Mouse (Mus musculus) lung, adult 2 months (tissue): ENCODE measurements at regions not wholly inside any gene's neighbourhood (a gene's known extent, or its start where the extent isn't known, plus 50 kb on each side); places are given as distances from the start of the nearest gene placed in this dataset.

Experiments used
- CTCF ChIP-seq: fragments of 200-500 bp; IDR thresholded peaks from 2 replicates; pipeline ENCODE4 v1.5.1; 2011; ENCODE audit warnings: mild to moderate bottlenecking, low read length, control low read depth; ENCODE audit not compliant: insufficient read depth
- POLR2A ChIP-seq: fragments of 200-500 bp; IDR thresholded peaks from 2 replicates; pipeline ENCODE4 v1.6.1; 2011; ENCODE audit warnings: low read depth, mild to moderate bottlenecking, control low read depth, low read length, borderline replicate concordance; ENCODE audit errors: extremely low read depth

- TF ChIP-seq CTCF: no peak
- TF ChIP-seq POLR2A: no peak
Observed at GRCm38 (mm10) chr14:33853499-33853898, 69.9 kb upstream of the Gdf10 start.
